Mouse (Mus musculus) kidney, adult 9 months (tissue): ENCODE measurements around the gene Aurka.

ENCODE experiments used
- DNase-seq: peaks from one replicate; pipeline ENCODE4 v3.0.0; 2022

Aurka gene

DNA sequence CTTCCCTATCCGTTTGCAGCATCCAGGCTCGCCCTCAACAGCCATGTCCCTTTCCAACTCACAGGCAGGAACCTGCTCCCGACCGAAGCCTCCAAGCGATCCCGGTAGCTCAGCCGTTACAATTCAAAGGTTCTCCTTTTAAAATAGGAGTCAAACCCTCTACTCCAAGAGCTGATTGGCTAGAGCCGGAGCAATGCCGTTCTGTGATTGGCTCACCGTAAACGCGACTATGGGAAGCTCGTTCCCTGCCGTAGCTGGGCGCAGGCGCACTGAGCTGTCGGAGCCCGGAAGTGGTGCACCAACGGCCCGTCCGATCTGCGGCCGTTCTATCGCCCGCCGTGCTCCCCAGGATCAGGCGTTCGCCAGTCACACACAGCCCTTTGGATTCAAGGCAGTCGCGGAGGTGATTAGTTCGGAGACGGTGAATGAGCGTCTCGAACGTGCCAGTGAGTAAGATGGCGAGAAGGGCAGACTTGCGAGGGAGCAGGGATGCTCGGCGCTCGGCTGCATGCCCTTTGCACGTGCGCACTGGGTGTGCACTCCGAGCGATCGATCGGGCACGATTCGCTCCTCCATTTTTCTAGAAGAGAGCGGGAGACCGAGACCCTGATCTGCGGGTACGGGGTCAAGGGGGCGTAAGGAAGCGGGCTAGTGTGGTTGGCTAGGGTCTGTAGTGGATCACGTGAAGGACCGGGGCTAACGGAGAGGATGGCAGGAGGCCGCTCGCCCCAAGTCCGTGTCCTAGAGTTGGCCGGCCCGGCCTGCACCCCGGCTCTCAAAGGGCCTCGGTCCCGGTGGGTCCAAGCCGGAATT is at the start of gene Aurka, which contains the start of gene Cstf1:
TSS of gene Aurka (minus strand) at position 125 of the 813 bp plus-strand sequence.
TSS of gene Cstf1 (plus strand) at position 271 of the 813 bp plus-strand sequence.
- DNase-seq: peak; percentile 97

DNA sequence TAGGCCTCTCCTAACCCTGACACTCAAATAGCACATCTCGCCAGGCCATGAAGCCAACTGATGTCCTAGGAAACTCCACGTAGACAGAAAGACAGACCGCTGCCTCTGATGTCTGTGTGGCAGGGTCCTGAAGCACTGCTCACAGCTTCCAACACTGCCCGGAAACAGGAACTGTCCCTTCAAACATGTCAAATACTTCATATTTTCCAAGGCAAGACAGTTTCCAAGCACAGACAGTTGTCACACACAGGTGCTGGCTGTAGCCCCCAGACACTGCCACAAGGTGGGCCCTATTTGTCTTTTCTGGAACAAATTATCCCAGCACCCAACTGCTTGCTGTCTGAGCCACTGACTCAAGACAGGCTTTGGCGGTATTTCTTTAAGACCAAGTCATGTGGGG is 47.9 kb upstream of the Aurka start:
- DNase-seq: no peak

DNA sequence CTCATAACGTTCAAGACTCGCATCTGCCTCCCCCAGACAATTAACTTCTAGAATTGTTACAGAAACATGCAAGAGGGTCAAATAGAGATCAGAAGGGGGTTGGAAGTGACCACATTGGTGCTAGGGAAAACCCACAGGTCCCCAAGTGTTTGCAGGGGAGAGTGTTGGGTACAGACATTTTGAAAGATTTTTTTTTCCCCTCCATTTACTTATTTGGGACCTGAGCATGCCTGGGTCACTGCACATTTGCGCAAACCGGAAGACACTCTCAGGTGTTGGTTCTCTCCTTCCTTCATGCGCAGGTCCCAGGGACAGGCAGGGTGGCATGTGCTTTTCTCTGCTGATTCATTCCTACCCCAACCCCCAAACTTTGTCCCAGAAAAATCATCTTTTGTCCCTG is 46.5 kb upstream of the Aurka start:
- DNase-seq: no peak

DNA sequence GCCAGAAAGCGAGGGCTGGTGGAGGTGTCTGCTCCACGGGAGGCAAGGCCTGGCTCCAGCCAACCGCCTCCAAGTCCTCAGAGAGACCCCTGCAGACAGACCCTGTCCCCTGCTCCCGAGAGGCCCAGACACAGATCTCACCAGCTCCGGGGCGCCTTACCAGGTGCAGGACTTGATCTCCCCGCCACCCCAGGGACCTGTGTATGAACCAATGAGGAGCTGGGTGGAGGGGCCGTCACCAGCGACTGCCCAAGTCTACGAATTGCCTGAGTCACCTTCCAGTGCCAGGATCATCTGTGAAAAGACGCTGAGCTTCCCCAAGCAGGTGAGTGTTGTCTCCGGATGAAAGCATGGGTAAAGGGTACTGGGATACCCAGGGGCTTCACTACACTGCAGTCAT is 45.9 kb upstream of the Aurka start:
- DNase-seq: no peak

DNA sequence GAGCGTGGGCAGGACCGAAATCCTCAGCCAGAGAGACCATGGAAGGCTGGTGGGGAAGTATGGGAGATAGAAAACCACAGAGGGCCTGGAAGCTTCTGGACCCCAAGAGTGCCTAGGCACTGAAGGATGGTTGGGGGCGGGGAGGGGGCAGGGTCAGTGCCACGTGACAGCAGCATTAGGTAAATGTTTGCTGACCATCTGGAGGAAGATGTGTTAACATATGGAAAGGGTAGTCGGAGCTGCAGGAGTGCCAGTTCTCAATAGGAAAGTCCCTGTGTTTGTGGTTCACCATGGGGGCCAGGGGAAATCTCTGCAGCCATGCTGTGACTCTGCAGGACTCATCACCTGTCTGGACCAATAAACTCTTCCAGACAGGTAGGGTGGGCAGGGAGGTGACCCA is 43.6 kb upstream of the Aurka start:
- no peak for DNase-seq

DNA sequence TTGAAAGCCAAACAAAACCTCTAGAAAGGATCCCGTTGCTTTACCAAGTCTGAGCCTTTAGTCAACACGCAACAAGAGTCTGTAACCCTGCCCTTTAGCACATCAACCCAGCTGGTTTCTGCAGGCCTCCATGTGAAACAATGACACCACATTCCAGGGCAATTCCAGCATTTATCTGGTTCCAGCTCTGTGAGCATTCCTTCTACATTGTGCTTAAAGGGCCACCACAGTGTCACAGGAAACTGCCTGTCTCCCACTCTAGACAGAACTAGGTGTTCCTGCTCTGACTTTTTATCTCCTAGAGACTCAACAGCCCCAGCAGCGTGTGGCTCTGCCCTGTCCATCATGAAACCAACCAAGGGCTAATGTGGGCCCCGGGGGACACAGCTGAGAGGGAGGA is 42.9 kb upstream of the Aurka start:
- no peak for DNase-seq

DNA sequence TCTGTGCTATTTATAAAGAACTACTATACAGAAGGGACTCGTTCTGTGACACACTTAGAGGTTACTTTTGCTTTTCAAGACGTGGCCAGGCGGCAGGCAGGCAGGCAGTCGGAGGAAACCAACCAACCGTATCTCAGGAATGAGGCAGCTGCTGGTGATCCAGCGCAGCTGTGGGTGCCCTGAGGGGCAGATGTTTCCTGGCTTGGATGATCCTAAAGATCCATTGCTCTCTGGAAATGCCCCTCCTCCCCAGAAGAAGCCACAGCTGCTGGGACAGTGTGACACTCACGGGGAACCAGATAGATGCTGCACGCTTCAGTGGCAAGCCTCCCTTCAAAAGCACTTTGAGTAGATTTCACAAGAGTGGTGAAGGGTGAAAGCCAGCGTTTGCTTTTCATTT is 42.1 kb upstream of the Aurka start:
- peak; percentile 20 for DNase-seq

DNA sequence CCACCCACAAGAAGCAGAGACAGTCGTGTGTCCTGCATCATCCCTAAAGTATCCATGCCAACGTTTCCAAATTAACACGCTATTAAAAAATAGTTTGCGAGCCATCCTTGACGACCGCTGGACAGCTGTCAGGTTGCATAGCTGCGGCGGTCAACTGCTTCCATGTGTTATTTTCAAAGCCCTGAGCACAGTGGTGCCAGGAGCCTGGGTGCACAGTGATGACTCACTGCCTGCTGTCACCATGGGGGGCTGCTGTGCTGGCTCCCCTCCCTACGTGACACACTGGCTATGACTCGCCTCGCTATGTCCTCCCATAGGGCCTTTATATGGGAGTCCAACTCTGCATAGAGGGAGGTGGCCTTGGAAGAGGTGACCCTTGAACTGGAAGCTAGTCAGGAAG is 40.8 kb upstream of the Aurka start:
- no peak for DNase-seq

DNA sequence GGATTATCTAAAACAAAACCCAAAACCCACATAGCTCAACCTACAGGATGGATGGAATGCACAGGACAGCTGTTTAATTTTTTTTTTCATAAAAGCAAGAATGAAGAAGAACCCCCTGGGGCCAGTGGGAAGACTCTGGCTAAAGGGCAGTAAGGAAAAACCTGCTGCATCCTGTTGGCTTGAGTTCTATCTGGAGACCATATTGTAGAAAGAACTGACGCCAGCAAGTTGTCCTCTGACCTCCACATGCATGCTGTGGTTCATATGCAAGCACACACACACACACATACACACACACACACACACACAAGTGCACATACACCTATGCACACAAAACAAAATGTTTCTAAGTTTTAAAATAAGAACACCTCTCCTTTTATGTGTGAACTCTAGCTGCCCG is 40.4 kb upstream of the Aurka start:
- no peak for DNase-seq

DNA sequence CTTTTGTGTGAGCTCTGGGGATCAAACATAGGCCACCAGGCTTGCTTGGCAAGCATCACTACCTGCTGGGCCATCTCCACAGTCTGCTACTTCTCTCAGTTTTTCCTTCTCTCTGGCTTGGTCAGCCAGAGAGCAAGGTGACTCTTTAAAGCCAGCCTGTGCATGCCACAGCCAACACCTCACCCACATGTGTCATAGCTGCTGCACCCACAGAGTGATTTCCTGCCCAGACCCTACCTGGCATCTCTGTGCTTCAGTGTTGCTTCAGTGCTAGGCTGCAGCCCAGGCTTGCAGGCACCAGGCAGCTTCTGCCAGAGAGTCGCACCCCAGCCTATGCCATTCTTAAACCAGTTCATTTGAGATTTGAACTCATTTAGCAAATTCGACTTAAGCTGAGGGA is 37.2 kb upstream of the Aurka start:
- no peak for DNase-seq

DNA sequence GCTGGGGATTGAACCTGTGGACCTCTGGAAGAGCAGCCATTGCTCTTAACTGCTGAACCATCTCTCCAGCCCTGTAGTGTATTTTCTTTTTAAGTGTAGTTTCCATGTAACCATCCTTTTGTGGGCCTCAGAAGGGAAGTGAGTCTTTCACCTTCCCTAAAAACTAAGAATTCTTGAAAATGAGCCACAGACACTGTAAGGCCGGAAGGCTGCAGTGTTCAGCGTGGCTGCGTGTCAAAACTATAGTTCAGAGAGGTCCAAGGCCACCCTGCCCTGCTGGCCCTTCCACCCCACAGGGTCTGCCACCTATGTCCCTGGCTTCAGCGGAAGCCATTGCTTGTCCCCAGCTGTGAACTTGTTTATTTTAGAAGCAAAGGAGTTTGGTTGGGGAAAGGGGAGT is 35.8 kb upstream of the Aurka start:
- peak; percentile 11 for DNase-seq

DNA sequence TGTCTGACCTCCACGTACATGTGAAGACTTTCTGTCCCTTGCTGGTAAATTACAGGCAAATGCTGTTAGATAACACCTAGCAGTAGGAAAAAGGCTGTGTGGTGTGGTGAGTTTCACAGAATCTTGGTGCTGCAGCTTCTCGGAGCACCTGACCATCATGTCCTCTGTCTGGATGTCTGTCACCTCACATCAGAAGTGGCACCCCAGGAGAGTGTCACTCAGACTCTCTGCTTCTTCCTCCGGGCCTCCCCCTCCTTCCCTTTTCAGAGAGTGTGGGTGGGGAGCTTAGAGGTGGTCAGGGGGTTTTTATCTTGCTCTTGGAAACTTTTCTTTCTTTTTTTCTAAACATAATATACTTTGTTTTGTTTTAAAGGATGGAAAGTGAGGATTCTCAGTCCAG is 34.7 kb upstream of the Aurka start:
- no peak for DNase-seq

DNA sequence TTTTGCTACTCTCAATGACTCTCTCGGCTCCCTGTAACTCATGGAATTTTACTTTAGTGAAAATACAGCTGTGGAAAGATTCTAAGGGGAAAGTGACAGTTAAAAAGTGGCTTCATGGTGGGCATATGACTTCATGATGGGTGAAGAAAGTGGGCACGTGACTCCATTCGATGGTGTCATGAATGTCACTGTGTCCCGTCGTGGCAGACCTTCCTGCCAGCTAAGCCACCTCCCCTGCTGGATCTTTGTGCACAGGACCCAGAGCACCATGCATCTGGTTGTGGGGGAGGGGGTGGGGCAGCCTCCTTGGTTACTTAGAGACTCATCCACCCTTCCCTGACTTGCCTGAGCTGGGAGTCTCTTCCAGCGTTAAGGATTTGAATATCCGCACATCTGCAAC is 33.9 kb upstream of the Aurka start:
- DNase-seq: no peak

DNA sequence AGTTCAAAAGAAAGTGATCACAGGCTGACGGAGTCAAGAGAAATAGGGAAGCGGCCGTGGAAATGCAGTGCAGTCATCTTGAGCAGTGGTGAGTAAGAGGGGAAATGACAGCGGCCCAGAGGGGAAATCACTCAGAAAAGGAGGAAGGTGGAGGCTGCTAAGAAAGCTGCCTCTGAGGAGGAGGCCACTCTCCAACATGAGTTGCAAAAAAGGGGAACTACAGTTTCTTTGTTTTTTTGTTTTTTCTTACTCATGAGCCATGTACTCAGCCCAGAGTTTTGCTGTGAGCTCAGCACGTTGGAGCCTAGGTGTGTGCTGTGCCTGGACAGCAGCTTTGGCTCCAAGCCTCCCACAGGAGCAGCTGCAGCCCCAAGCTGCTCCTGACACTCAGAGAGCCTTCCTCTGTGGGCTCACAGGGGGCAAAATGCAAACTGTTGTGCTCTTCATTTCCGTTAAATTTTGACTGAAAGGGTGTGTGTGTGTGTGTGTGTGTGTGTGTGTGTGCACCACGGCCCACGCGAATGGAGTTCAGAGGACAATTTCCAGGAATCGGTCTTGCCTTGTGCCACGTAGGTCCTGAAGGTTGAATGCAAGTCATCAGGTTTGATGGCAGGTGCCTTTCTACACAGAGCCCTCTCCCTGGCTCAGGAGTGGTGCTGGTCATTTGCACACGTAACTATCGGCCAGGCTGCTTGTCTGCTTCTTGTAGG is 30.9 kb upstream of the Aurka start:
- peak; percentile 16 for DNase-seq

DNA sequence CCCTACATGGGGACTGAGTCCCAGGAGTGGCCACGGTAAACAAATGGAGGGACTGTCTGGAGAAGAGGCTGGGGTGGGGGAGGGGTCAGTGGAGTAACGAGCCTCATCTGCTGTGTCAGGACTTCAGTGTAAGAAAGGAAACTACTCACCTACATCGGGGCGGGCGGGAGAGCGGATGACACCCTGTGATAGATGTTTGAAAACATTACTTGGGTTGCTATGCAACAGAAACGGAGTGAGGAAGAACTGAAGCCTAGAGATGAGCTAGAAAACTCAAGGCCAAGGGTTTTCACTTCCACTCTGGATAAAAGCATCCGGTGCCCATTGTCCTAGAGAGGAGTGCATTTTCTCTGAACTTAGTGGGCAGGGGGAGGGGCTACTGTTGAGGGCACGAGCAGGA is 29.6 kb upstream of the Aurka start:
- DNase-seq: no peak

DNA sequence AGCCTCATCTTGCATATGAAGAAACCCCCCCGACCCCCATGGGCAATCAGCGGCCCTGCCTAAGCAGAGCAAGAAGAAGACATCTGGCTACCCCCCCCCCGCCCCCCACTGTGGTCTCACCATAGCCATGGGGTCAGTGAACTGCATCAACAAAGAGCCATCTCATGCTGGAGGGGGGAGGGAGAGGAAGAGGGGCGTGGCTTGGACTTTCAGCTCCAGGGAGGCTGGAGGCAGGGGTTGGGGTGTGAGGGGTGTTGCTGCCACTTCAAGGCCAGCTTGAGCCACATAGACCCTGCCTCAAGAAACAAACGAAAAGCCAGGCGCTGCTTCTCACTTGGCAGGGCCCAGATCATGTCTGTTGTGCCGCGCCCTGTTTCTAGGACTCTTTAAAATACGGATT is 25.6 kb upstream of the Aurka start:
- DNase-seq: no peak

DNA sequence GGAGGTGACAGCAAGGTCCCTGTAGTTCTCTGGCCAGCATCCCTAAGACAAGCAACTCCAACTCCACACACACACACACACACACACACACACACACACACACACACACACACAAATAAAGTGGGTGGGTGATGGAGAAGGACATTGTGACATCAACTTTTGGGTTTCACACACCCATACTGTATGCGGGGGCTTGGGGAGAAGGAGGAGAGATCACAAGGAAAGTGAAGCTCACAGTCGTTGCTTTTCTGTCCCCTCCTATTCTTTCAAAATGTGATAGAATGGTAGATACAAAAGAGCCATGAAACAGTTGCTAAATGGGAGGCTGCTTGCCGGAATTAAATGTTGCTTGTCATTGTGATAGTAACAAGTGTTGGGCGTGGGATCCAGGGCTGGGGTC is 24.3 kb upstream of the Aurka start:
- no peak for DNase-seq

DNA sequence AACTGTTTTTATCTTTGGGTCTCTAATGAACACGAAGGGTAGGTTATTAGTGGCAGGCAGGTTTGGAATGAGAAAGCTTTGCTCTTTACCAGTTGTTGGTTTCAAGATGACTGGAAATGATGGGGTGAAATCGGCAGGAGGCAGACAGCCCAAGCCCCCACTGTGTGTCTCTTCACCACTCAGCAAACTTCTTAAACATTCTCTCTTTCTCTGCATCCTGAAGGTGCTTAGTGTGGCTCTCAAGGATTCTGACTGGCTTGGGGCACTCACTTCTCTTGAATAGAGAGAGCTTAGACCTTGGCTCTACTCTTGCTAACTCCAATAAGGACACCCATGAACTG is 23.7 kb upstream of the Aurka start:
- DNase-seq: no peak

DNA sequence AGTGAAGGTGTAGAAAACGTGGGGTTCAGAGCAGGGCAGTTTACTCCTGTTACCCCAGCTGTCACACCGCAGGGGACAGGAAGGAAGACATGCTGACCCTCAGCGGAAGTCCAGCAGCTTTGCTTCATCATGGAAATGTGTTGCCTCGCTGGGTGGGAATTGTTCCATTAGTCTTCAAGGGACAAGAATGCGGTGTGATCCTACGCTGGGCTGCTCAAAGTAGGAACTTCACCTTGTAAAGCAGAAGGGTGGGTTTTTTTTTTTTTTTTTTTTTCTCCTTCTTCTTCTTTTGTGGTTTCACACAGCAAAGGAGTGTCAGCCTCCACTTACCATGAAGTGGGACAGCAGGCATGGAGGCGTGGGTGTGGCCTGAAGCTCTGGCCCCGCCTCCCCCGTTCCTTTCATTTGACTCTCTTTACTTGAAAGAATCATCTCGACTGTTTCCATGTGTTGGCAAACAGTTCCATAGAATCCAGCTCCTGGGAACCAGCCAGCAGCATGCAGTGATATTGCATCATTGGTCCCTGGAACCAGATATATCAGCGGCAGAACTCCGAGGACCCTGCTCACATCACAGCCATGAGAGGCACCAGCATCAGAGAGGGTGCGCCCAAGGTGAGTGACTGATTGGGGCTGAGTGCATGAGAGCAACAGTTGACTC is 23.2 kb upstream of the Aurka start, which contains the start of gene Cass4:
TSS of gene Cass4 (plus strand) at position 404 of the 661 bp plus-strand sequence.
- no peak for DNase-seq

DNA sequence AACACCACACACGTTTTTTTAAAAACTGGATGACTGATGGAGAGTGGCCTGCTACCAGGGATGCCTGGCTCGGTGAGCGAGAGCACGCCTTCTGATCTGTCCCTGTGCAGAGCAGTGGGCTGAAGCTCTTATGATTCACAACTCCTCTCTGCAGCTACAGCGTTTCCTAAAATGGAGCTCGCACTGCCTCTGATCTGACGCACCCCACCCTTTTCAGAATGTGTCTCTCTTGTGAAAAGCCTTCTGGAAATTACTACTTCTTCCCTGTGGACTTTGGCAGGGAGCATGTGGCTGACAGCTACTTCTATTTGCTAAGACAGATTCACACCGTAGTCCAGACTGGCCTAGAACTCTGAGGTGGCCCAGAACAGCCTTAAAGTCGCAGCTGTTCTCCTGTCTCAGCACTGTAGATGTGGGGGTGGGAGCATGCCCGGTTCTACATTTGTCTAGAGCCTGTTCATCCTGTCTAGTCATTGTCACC is 21.7 kb upstream of the Aurka start:
- no peak for DNase-seq

DNA sequence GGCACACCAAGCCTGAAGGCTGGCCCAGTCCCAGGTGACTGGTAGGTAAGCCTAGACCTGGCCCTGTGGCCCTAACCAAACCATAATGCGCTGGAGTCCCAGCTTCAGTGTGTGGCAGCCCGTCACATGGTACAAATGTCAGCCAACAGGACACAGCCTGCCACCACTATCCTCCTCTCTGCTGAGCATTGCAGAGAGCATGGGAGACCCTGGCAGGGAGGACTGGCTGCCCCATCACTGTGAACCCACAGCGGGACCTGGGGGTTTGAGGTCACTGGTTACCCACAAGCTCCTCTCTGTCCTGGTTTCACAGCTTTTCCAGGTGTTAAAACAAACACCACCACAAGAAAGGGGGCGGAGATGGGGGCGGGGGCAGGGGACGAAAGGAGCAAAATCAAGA is 20.0 kb upstream of the Aurka start:
- no peak for DNase-seq

DNA sequence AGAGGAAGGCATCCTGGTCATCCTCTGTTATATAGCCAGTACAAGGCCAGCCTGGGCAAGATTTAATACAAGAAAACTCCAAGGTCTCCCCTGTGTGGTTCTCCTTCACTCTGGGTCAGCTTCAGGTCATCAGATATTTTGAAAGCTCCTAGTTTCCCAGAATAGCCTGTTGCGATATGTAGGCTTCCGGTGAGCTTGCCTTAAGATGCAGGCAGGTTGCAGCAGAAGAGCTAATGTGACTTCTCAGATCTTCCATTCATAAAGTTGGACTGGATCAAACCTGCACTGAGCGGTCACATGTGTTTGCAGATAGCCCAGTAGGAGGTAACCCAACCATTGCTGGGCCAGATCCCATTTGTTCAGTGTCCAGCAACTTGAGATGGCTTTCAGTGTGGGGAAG is 14.4 kb upstream of the Aurka start:
- no peak for DNase-seq

DNA sequence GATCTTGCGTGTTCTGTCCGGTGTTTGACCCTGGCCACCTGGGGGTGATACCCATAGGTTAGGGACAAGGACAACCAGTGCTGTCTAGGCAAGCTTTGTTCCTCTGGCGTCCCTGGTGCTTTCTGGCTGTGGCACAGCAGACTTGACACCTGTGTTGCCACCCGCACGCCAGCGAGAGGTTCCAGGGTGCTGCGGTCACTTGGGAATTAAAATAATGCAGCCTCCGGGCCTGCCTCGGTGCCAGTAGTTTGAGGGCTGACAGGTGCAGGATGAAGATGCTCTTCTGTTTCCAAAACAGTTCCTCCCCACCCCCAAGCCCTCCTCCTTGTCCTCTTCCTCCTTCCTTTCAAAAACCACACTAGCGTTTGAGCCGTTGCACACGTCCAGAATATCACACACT is 11.6 kb upstream of the Aurka start:
- no peak for DNase-seq

DNA sequence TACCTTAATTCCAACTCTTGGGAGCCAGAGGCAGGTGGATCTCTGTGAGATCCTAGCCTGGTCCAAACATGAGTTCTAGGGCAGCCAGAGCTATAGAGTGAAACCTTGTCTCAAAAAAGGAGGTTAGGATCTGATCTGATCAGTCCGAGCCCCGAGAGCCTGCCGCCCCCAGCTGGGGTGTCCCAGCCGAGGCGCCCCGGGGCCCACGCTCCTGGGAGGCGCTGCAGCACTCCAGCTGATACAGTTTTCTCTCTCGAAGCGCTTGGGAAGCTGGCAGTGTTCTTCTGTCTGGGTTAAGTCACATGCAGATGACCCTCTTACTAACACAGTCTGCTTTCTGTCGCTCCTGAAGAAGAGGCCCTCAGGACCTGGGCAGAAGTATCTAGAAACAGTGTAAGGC is 11.0 kb upstream of the Aurka start:
- no peak for DNase-seq
